Mouse (Mus musculus) C2C12 (cell line): ENCODE measurements around the gene Gm9767.

Experiments used
- CEBPB ChIP-seq: IDR thresholded peaks from one replicate; pipeline ENCODE4 v1.6.1; 2011; ENCODE audit warnings: low read depth, mild to moderate bottlenecking, control low read depth, moderate library complexity
- CTCF ChIP-seq: IDR thresholded peaks from one replicate; pipeline ENCODE4 v1.5.1; 2011; ENCODE audit not compliant: control insufficient read depth, insufficient read depth, insufficient read length
- FOSL1 ChIP-seq: IDR thresholded peaks from one replicate; pipeline ENCODE4 v1.8.0; 2011; ENCODE audit warnings: mild to moderate bottlenecking, low read length; ENCODE audit not compliant: poor library complexity, insufficient read depth, severe bottlenecking
- MAX ChIP-seq: IDR thresholded peaks from one replicate; pipeline ENCODE4 v1.6.1; 2011; ENCODE audit warnings: mild to moderate bottlenecking, control low read depth
- MYOD1 ChIP-seq: IDR thresholded peaks from one replicate; pipeline ENCODE4 v1.6.1; 2011; ENCODE audit warnings: low read depth; ENCODE audit not compliant: control insufficient read depth, insufficient read length
- USF1 ChIP-seq: IDR thresholded peaks from one replicate; pipeline ENCODE4 v1.6.1; 2011; ENCODE audit warnings: low read depth, mild to moderate bottlenecking, control low read depth, moderate library complexity

- TF ChIP-seq CTCF (no peak), USF1 (no peak), MYOD1 (no peak), CEBPB (no peak), MAX (no peak), FOSL1 (no peak)
These were observed 41.2 kb downstream of the Gm9767 start for GRCm38 (mm10) chr10:26119067-26119821.
